Mouse (Mus musculus): ENCODE data around the gene Barhl2.

Gene Barhl2

GRCm38 (mm10) chr5:106454411-106455105 lies 3.4 kb downstream of the Barhl2 start:
- peak; percentile 95 for DNase-seq

- DNase-seq: no peak
Measured at GRCm38 (mm10) chr5:106453886-106454321, 4.1 kb downstream of the Barhl2 start.

- DNase-seq: peak; percentile 64
Measured at GRCm38 (mm10) chr5:106453181-106453885, 4.6 kb downstream of the Barhl2 start.

GRCm38 (mm10) chr5:106452686-106453085 lies 5.3 kb downstream of the Barhl2 start:
- peak; percentile 33 for DNase-seq

GRCm38 (mm10) chr5:106451681-106452440 lies 6.1 kb downstream of the Barhl2 start:
- peak; percentile 82 for DNase-seq

- no peak for DNase-seq
Measured at GRCm38 (mm10) chr5:106450426-106451160, 7.4 kb downstream of the Barhl2 start.

GRCm38 (mm10) chr5:106449720-106450425 lies 8.1 kb downstream of the Barhl2 start:
- DNase-seq: no peak

- peak; percentile 56 for DNase-seq
Measured at GRCm38 (mm10) chr5:106448798-106449125, 9.2 kb downstream of the Barhl2 start.

- DNase-seq: peak; percentile 57
Measured at GRCm38 (mm10) chr5:106447951-106448797, 9.8 kb downstream of the Barhl2 start.

GRCm38 (mm10) chr5:106447091-106447820 lies 10.7 kb downstream of the Barhl2 start:
- no peak for DNase-seq

GRCm38 (mm10) chr5:106446593-106446992 lies 11.4 kb downstream of the Barhl2 start:
- peak; percentile 81 for DNase-seq

- DNase-seq: no peak
Measured at GRCm38 (mm10) chr5:106445681-106446080, 12.3 kb downstream of the Barhl2 start.

GRCm38 (mm10) chr5:106438916-106439315 lies 19.1 kb downstream of the Barhl2 start:
- DNase-seq: no peak

GRCm38 (mm10) chr5:106426069-106426468 lies 31.9 kb downstream of the Barhl2 start:
- DNase-seq: no peak

- DNase-seq: peak; percentile 55
Measured at GRCm38 (mm10) chr5:106420871-106421270, 37.1 kb downstream of the Barhl2 start.

GRCm38 (mm10) chr5:106420370-106420769 lies 37.6 kb downstream of the Barhl2 start:
- peak; percentile 55 for DNase-seq

GRCm38 (mm10) chr5:106417210-106417609 lies 40.8 kb downstream of the Barhl2 start:
- DNase-seq: peak; percentile 75

GRCm38 (mm10) chr5:106416550-106416949 lies 41.4 kb downstream of the Barhl2 start:
- no peak for DNase-seq

GRCm38 (mm10) chr5:106415734-106416133 lies 42.2 kb downstream of the Barhl2 start:
- DNase-seq: no peak

GRCm38 (mm10) chr5:106402761-106403160 lies 55.2 kb downstream of the Barhl2 start:
- DNase-seq: no peak
